Mouse (Mus musculus) liver, embryonic 15.5 days (tissue): Measurements from ENCODE around the gene Lpp. TPM values are rescaled to one million over a fixed set of nuclear protein-coding genes. Genes with fewer than 3 reads are reported as not detected.

Source experiments
- ATAC-seq: fragments of 200-750 bp; cut with Nextera tagmentation; 2 replicates; pipeline ENCODE4 v1.8.0; 2017; ENCODE audit warnings: moderate number of reproducible peaks, mild to moderate bottlenecking, moderate library complexity; ENCODE audit not compliant: insufficient read depth
- H3K27ac ChIP-seq: fragments of 300-500 bp; sonication (generic); replicated peaks from 2 replicates; pipeline ENCODE4 v1.5.1; 2015; ENCODE audit warnings: mild to moderate bottlenecking, inconsistent platforms
- H3K27me3 ChIP-seq: fragments of 300-500 bp; sonication (generic); 2 replicates; pipeline ENCODE4 v1.6.1; 2015; ENCODE audit warnings: mild to moderate bottlenecking, inconsistent platforms
- H3K36me3 ChIP-seq: fragments of 300-500 bp; sonication (generic); replicated peaks from 2 replicates; pipeline ENCODE4 v1.6.1; 2015; ENCODE audit warnings: moderate library complexity, mild to moderate bottlenecking, inconsistent platforms
- H3K4me1 ChIP-seq: fragments of 300-500 bp; sonication (generic); replicated peaks from 2 replicates; pipeline ENCODE4 v1.6.1; 2015; ENCODE audit warnings: inconsistent platforms
- H3K4me2 ChIP-seq: fragments of 300-500 bp; sonication (generic); 2 replicates; pipeline ENCODE4 v1.6.1; 2015; ENCODE audit warnings: moderate library complexity, mild to moderate bottlenecking, inconsistent platforms
- H3K4me3 ChIP-seq: fragments of 300-500 bp; sonication (generic); replicated peaks from 2 replicates; pipeline ENCODE4 v1.5.1; 2015; ENCODE audit warnings: mild to moderate bottlenecking, inconsistent platforms
- H3K9ac ChIP-seq: fragments of 300-500 bp; sonication (generic); 2 replicates; pipeline ENCODE4 v1.6.1; 2015; ENCODE audit warnings: moderate library complexity, mild to moderate bottlenecking, inconsistent platforms
- H3K9me3 ChIP-seq: fragments of 300-500 bp; sonication (generic); replicated peaks from 2 replicates; pipeline ENCODE4 v1.6.1; 2016; ENCODE audit warnings: inconsistent platforms
- WGBS: fragments of 180-500 bp; shearing (Covaris S2); methylation state at CpG from one replicate; pipeline ENCODE4 v1.1.7; 2015; ENCODE audit warnings: mixed read lengths; ENCODE audit not compliant: insufficient replicate concordance; 5-methylcytosine and 5-hydroxymethylcytosine counted together
- polyA plus RNA-seq: library from polyadenylated mRNA; unstranded; fragments of >200 nt; fragmentation: Nextera tagmentation; extraction: Ambion mirVana; gene quantifications from 2 replicates; pipeline ENCODE4 v1.2.1, GENCODE M21; 2015

The Lpp gene
- polyA plus RNA-seq, 1 experiment from 2014 or later, result 7.2 TPM

DNA sequence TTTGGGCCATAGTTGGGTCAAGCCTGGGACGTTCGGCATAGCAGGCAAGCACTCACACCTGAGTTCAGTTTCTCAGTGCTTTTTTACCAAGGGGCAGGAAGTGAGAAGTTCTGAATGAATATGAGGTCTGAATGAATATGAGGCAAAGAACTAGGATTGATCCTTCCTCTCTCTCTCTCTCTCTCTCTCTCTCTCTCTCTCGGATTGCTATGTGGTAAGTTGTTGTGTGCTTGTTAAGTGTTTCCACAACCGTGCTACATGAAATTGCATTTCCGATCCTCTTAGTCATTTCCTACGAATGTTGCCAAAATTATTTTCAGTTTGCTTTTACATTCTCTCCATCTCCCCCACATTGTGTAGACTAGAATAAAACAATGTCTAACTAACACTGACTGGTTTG, 517.0 kb downstream of the Lpp start:
- no peak for ATAC-seq
- no peaks in the 10 kb centered on the region for H3K27me3 ChIP-seq
- no peaks in the 10 kb centered on the region for H3K36me3 ChIP-seq
- 60% methylated on average over 6 of the region's 6 CpGs for WGBS
- H3K9me3 ChIP-seq, result no peaks in the 10 kb centered on the region
- no peak overlapping the region for H3K27ac ChIP-seq
- no peaks in the 10 kb centered on the region for H3K4me1 ChIP-seq
- H3K4me2 ChIP-seq, result no peak overlapping the region
- no peak overlapping the region for H3K9ac ChIP-seq
- no peak overlapping the region for H3K4me3 ChIP-seq

- no peak overlapping the region for H3K9ac ChIP-seq
- H3K36me3 ChIP-seq, result no peaks in the 10 kb centered on the region
- H3K4me3 ChIP-seq, result no peak overlapping the region
- H3K9me3 ChIP-seq, result no peaks in the 10 kb centered on the region
- H3K4me2 ChIP-seq, result no peak overlapping the region
- 37% methylated on average over 3 of the region's 3 CpGs for WGBS
- no peak overlapping the region for H3K27ac ChIP-seq
- H3K27me3 ChIP-seq, result no peaks in the 10 kb centered on the region
- H3K4me1 ChIP-seq, result no peaks in the 10 kb centered on the region
- no peak for ATAC-seq
Measured at GRCm38 (mm10) chr16:24910834-24911233, 517.5 kb downstream of the Lpp start.

- H3K27me3 ChIP-seq, result no peaks in the 10 kb centered on the region
- H3K36me3 ChIP-seq, result no peaks in the 10 kb centered on the region
- 40% methylated on average over 1 of the region's 1 CpGs for WGBS
- H3K9me3 ChIP-seq, result no peaks in the 10 kb centered on the region
- H3K9ac ChIP-seq, result no peak overlapping the region
- no peak overlapping the region for H3K4me2 ChIP-seq
- no peak overlapping the region for H3K27ac ChIP-seq
- H3K4me1 ChIP-seq, result no peaks in the 10 kb centered on the region
- H3K4me3 ChIP-seq, result no peak overlapping the region
- no peak for ATAC-seq
Measured at GRCm38 (mm10) chr16:24912381-24912780, 519.1 kb downstream of the Lpp start.

DNA sequence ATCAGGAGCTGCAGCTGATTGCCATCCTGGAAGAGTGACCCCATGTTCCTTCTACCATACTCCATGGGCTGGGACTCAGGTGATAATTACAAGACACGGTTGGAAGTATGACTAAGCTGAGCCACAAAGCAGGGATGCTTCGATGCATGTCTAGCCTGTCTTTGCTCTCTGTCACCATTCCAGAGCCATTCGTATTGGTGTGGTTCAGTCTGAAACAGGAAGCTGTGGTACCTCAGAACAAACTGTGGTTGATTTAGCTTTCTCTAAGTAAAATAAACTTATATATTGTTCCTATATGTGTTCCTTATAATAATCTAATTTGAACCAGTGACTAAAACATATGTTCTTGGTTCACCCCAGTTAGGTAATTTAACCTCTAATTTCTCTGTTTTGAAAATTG, 519.7 kb downstream of the Lpp start:
- Histone ChIP-seq H3K9me3 (no peaks in the 10 kb centered on the region), H3K4me2 (no peak overlapping the region), H3K4me1 (no peaks in the 10 kb centered on the region), H3K9ac (no peak overlapping the region), H3K27ac (no peak overlapping the region), H3K4me3 (no peak overlapping the region), H3K36me3 (no peaks in the 10 kb centered on the region), H3K27me3 (no peaks in the 10 kb centered on the region)
- 40% methylated on average over 3 of the region's 3 CpGs for WGBS
- no peak for ATAC-seq

DNA sequence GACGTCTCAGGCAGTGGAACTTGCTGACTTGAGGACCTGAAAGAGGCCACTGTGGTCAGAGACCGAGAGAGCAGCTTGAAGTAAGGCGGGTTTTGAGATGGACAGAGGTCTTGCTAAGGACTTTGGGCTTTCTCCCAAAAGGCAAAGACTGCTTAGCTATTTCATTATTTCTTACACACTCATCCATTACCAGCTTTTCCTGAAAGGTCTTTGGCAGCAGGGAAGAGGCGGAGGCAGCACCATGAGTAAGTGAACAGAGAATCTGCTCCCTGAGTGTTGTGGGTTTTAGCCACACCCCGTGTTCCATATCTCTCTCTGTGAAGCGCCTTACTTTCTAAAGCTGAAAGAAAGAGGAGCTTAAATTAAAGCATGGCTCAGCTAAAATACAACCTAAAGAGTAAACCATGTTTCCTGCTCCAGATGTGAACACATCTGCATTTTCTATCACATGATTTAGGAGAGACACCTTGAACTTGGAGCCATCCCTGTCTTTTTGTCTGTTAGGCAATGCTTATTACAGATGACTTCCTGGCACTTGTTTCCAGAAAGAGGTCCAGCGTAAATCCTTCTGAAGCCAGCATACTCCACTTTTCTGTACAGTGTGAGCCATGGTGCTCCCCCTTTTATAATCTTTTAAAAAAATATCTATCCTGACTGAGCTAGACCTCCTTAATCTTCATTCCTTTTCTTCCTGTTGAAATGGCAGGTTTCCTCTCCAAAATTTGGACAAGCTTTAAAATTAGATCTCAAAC, 520.5 kb downstream of the Lpp start:
- H3K4me1 ChIP-seq, result no peaks in the 10 kb centered on the region
- ATAC-seq, result no peak
- H3K27ac ChIP-seq, result no peak overlapping the region
- H3K9me3 ChIP-seq, result no peaks in the 10 kb centered on the region
- H3K4me3 ChIP-seq, result no peak overlapping the region
- H3K36me3 ChIP-seq, result no peaks in the 10 kb centered on the region
- H3K9ac ChIP-seq, result no peak overlapping the region
- no peak overlapping the region for H3K4me2 ChIP-seq
- H3K27me3 ChIP-seq, result no peaks in the 10 kb centered on the region
- 39% methylated on average over 7 of the region's 7 CpGs for WGBS

DNA sequence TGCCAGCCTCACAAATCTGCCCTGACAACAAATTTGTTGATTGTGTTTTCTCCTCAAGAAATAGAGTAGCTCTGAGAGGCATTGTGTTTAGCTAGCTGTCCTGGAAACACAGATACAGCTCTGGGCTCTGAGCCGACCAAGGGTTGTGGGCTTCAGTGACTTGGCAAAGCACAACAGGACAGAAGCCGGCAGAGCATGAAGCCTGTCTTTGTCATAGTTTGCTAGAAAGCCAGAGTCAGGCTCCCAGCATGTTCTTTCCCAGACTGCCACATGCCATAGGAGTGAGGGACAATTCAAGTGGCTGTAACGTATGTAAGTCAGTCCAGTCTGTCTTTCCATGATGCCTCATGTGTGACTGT, 521.1 kb downstream of the Lpp start:
- no peak for ATAC-seq
- Histone ChIP-seq H3K9ac (no peak overlapping the region), H3K27me3 (no peaks in the 10 kb centered on the region), H3K36me3 (no peaks in the 10 kb centered on the region), H3K4me2 (no peak overlapping the region), H3K27ac (no peak overlapping the region), H3K4me3 (no peak overlapping the region), H3K9me3 (no peaks in the 10 kb centered on the region), H3K4me1 (no peaks in the 10 kb centered on the region)
- WGBS, result 62% methylated on average over 3 of the region's 3 CpGs

- no peak for ATAC-seq
- Histone ChIP-seq H3K27ac (no peak overlapping the region), H3K9me3 (no peaks in the 10 kb centered on the region), H3K36me3 (no peaks in the 10 kb centered on the region), H3K27me3 (no peaks in the 10 kb centered on the region), H3K9ac (no peak overlapping the region), H3K4me2 (no peak overlapping the region), H3K4me3 (no peak overlapping the region), H3K4me1 (no peaks in the 10 kb centered on the region)
- 60% methylated on average over 4 of the region's 4 CpGs for WGBS
Measured at GRCm38 (mm10) chr16:24915470-24915869, 522.2 kb downstream of the Lpp start.

DNA sequence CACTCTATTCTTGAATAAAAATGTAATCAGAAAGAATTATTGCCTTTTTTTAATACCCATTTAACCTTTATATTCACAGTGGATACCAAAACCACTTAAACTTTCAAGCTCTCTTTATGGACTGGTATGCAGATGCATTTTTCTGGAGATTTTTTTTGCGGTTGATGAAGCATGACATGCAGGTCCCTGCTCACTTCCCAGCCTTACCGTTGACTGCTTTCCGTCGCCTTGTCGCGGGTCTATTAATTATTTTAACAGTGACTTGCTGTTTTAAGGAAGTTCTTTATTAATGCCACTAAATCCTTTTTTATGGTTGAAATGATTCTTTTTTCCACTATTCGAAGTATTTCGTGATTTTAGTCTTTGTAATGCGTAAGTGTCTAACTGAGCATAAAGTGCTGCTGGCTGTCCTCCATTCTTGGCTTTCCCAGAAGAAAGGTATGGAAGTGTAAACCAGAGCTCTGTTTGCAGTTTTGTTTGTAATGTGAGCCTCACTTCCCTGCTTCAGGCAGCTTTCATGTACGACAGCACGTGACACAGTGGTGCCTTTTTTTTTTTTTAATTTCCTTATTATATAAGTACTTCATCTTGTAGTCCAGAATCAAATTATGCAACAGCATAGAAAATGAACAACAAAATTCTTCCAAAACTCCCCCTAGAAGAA, 526.2 kb downstream of the Lpp start:
- ATAC-seq, result no peak
- Histone ChIP-seq H3K4me2 (no peak overlapping the region), H3K9me3 (no peaks in the 10 kb centered on the region), H3K36me3 (no peaks in the 10 kb centered on the region), H3K27me3 (no peaks in the 10 kb centered on the region), H3K9ac (no peak overlapping the region), H3K4me3 (no peak overlapping the region), H3K4me1 (no peaks in the 10 kb centered on the region), H3K27ac (no peak overlapping the region)
- 69% methylated on average over 11 of the region's 11 CpGs for WGBS

GRCm38 (mm10) chr16:24930070-24930469, 536.8 kb downstream of the Lpp start:
- Histone ChIP-seq H3K4me3 (no peak overlapping the region), H3K27me3 (no peaks in the 10 kb centered on the region), H3K9ac (no peak overlapping the region), H3K4me2 (no peak overlapping the region), H3K36me3 (no peaks in the 10 kb centered on the region), H3K27ac (no peak overlapping the region), H3K4me1 (no peaks in the 10 kb centered on the region), H3K9me3 (no peaks in the 10 kb centered on the region)
- no peak for ATAC-seq

DNA sequence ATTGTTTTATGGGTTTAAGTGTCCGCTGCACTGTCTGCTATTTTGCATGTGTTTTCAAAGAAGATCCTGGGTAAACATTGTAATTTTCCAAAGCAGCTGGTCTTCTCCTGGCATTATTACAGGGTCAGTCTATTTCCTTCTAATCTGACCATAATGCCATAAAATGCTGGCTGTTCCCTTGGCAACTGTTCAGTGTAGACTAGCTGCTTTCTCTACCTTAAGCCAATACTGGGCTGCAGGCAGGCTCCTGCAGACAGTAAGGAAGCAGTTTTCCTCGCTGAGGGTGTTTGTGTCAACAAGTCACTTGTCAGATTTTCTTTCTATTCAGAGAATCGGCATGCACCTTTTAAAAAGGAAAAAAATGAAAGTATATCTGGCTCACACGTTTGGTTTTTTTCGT, 537.3 kb downstream of the Lpp start:
- Histone ChIP-seq H3K4me2 (no peak overlapping the region), H3K36me3 (no peaks in the 10 kb centered on the region), H3K9ac (no peak overlapping the region), H3K9me3 (no peaks in the 10 kb centered on the region), H3K27ac (no peak overlapping the region), H3K4me1 (no peaks in the 10 kb centered on the region), H3K4me3 (no peak overlapping the region), H3K27me3 (no peaks in the 10 kb centered on the region)
- WGBS, result 50% methylated on average over 5 of the region's 5 CpGs
- ATAC-seq, result no peak

- no peak overlapping the region for H3K27ac ChIP-seq
Measured at GRCm38 (mm10) chr16:24932816-24933215, 539.5 kb downstream of the Lpp start.

GRCm38 (mm10) chr16:24933691-24934090, 540.4 kb downstream of the Lpp start:
- no peak overlapping the region for H3K4me2 ChIP-seq
- WGBS, result 69% methylated on average over 4 of the region's 4 CpGs
- H3K4me3 ChIP-seq, result no peak overlapping the region
- H3K4me1 ChIP-seq, result no peaks in the 10 kb centered on the region
- no peak for ATAC-seq
- H3K27me3 ChIP-seq, result no peaks in the 10 kb centered on the region
- no peaks in the 10 kb centered on the region for H3K36me3 ChIP-seq
- no peaks in the 10 kb centered on the region for H3K9me3 ChIP-seq
- no peak overlapping the region for H3K27ac ChIP-seq
- H3K9ac ChIP-seq, result no peak overlapping the region

More at GRCm38 (mm10) chr16:24932816-24933215, 539.5 kb downstream of the Lpp start:
- no peak overlapping the region for H3K9ac ChIP-seq
- H3K27me3 ChIP-seq, result no peaks in the 10 kb centered on the region
- no peak for ATAC-seq
- H3K4me3 ChIP-seq, result no peak overlapping the region
- H3K36me3 ChIP-seq, result no peaks in the 10 kb centered on the region
- no peak overlapping the region for H3K4me2 ChIP-seq
- H3K4me1 ChIP-seq, result no peaks in the 10 kb centered on the region
- no peaks in the 10 kb centered on the region for H3K9me3 ChIP-seq
- WGBS, result 69% methylated on average over 3 of the region's 3 CpGs
